Mouse (Mus musculus) liver, embryonic 16.5 days (tissue): Measurements from ENCODE around the gene Plagl2. TPM values are rescaled to one million over a fixed set of nuclear protein-coding genes. Genes with fewer than 3 reads are reported as not detected.
"Not testable (repeated sequence)": the region's sequence is repeated elsewhere in the genome, so short reads cannot be mapped to it uniquely, and the experiment has no call there.

Experiments used
- ATAC-seq: fragments of 200-750 bp; cut with Nextera tagmentation; 2 replicates; pipeline ENCODE4 v1.8.0; 2017; ENCODE audit warnings: low read depth, mild to moderate bottlenecking, moderate number of reproducible peaks, moderate library complexity
- H3K27ac ChIP-seq: fragments of 300-500 bp; sonication (generic); 2 replicates; pipeline ENCODE4 v1.5.1; 2014; ENCODE audit warnings: mild to moderate bottlenecking, low read length
- H3K27me3 ChIP-seq: fragments of 300-500 bp; sonication (generic); 2 replicates; pipeline ENCODE4 v1.6.1; 2014; ENCODE audit warnings: low read depth, low read length, mixed read lengths; ENCODE audit not compliant: control insufficient read depth, insufficient read depth
- H3K36me3 ChIP-seq: fragments of 300-500 bp; sonication (generic); 2 replicates; pipeline ENCODE4 v1.6.1; 2014; ENCODE audit warnings: mild to moderate bottlenecking; ENCODE audit not compliant: control insufficient read depth, insufficient read depth
- H3K4me1 ChIP-seq: fragments of 300-500 bp; sonication (generic); 2 replicates; pipeline ENCODE4 v1.6.1; 2014; ENCODE audit warnings: low read depth, low read length, mixed read lengths; ENCODE audit not compliant: control insufficient read depth
- H3K4me2 ChIP-seq: fragments of 300-500 bp; sonication (generic); 2 replicates; pipeline ENCODE4 v1.6.1; 2014; ENCODE audit warnings: low read depth, low read length, mixed read lengths
- H3K4me3 ChIP-seq: fragments of 300-500 bp; sonication (generic); 2 replicates; pipeline ENCODE4 v1.5.1; 2014; ENCODE audit warnings: low read depth, mild to moderate bottlenecking, low read length
- H3K9ac ChIP-seq: fragments of 300-500 bp; sonication (generic); 2 replicates; pipeline ENCODE4 v1.6.1; 2014; ENCODE audit warnings: low read depth, low read length
- H3K9me3 ChIP-seq: fragments of 300-500 bp; sonication (generic); replicated peaks from 2 replicates; pipeline ENCODE4 v1.6.1; 2016; ENCODE audit warnings: low read length; ENCODE audit not compliant: control insufficient read depth
- WGBS: fragments of 180-500 bp; shearing (Covaris S2); extraction: QIAGEN DNeasy Blood & Tissue Kit; methylation state at CpG from one replicate; pipeline ENCODE4 v1.1.7; 2014; ENCODE audit not compliant: insufficient replicate concordance; 5-methylcytosine and 5-hydroxymethylcytosine counted together
- polyA plus RNA-seq: library from polyadenylated mRNA; unstranded; fragments of >200 nt; fragmentation: Nextera tagmentation; extraction: Ambion mirVana; gene quantifications from 2 replicates; pipeline ENCODE4 v1.2.1, GENCODE M21; 2015

Plagl2 gene
- polyA plus RNA-seq, 1 experiment from 2014 or later: 16.7 TPM

DNA sequence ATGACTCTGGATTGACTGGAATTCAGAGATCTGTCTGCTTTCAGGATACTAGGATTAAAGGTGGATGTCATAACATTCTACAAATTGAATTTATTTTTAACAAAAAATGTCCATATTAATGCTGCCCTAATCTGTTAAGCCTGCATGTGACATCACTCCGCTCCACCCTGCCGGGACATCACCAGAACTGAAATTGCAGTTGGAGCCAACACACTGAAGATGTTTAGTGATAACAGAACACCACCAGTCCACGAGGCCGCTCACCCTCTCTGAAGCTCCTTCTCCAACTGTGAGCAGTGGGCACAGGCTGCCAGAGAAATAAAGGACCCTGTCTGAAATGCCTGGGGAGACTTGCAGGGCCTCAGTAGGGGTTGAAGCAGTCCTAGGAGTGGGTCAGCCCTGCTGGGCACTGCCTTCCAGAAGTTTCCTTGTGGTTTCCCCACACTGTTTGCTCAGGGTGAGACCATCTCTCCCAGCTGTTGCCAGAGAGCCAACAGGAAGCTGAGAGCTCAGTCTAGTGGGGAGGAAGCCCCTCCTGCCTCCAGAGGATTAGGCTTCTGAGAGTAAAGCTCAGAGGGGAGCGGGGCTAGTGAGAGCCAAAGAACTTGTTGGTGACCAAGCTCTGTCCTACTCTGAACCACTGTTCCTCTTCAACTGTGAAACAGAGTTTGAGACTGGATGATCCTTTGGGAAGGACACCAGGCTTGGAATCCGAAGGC lies 33.1 kb upstream of the Plagl2 start:
- H3K27ac ChIP-seq, H3K9ac ChIP-seq, H3K36me3 ChIP-seq, H3K4me2 ChIP-seq, H3K9me3 ChIP-seq, H3K27me3 ChIP-seq, H3K4me3 ChIP-seq: not testable (repeated sequence)
- ATAC-seq: peak; percentile 71
- WGBS: 31% methylated on average over 6 of the region's 6 CpGs
- H3K4me1 ChIP-seq: peaks cover 17% of the 10 kb centered on the region

DNA sequence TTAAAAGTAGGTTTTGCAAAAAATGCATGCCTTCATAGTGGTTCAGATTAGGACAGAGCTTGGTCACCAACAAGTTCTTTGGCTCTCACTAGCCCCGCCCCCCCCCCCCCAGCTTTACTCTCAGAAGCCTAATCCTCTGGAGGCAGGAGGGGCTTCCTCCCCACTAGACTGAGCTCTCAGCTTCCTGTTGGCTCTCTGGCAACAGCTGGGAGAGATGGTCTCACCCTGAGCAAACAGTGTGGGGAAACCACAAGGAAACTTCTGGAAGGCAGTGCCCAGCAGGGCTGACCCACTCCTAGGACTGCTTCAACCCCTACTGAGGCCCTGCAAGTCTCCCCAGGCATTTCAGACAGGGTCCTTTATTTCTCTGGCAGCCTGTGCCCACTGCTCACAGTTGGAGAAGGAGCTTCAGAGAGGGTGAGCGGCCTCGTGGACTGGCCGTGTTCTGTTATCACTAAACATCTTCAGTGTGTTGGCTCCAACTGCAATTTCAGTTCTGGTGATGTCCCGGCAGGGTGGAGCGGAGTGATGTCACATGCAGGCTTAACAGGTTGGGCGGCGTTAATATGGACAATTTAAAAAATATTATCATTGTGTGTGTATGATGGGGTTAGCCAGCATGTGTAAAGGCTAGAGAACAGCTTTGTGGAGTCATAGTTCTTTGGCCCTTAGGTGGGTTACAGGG lies 29.1 kb upstream of the Plagl2 start:
- 27% methylated on average over 8 of the region's 8 CpGs for WGBS
- not testable (repeated sequence) for H3K4me2 ChIP-seq, H3K9ac ChIP-seq, H3K4me3 ChIP-seq, H3K27me3 ChIP-seq, H3K27ac ChIP-seq, H3K9me3 ChIP-seq, H3K36me3 ChIP-seq
- H3K4me1 ChIP-seq: peaks cover 17% of the 10 kb centered on the region
- peak; percentile 28 for ATAC-seq

DNA sequence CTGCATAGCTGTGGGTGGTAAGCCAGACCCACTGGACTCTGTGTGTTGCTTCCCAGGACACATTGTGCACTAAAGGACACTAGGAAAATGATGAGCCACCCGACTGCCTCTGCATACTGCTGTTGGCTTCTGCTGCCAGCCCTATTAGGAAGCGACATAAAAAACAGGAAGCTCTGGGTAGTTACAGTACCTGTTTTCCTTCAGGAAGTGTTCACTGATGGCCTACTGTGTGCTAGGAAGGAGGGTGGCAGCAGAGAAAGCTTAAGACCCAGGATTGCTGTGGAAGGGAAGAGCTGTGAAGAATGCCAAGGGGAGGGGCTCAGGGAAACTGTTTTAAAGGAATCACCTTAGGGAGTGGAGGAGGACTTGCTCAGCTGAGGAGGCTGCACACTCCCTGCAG lies 26.1 kb upstream of the Plagl2 start:
- H3K4me3 ChIP-seq: no peak overlapping the region
- no peak overlapping the region for H3K9ac ChIP-seq
- no peak overlapping the region for H3K27ac ChIP-seq
- no peak overlapping the region for H3K4me2 ChIP-seq
- 62% methylated on average over 2 of the region's 2 CpGs for WGBS
- no peaks in the 10 kb centered on the region for H3K27me3 ChIP-seq
- no peak for ATAC-seq
- peaks cover 15% of the 10 kb centered on the region for H3K36me3 ChIP-seq
- peaks cover 15% of the 10 kb centered on the region for H3K4me1 ChIP-seq
- H3K9me3 ChIP-seq: no peaks in the 10 kb centered on the region

DNA sequence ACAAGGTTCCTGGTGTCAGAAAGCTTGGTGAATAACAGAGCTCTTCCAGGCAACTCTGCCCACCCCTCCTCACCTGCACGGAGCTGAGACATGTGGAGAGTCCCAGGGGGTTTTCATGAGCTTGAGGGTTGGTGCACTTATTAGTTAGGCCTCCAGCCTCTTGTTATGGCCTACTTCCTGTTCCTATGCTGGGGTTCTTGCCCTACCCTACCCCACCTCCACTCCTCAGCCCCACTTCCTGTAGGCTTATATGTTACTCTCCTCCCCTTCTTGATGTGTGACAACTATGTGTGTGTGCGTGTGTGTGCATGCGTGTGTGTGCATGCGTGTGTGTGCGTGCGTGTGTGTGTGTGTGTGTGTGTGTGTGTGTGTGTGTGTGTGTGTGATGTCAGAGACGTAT lies 21.8 kb upstream of the Plagl2 start:
- 79% methylated on average over 7 of the region's 7 CpGs for WGBS
- Histone ChIP-seq H3K4me3 (no peak overlapping the region), H3K36me3 (peaks cover 21% of the 10 kb centered on the region), H3K4me2 (no peak overlapping the region), H3K9ac (no peak overlapping the region), H3K9me3 (no peaks in the 10 kb centered on the region), H3K27ac (no peak overlapping the region), H3K27me3 (no peaks in the 10 kb centered on the region), H3K4me1 (peaks cover 29% of the 10 kb centered on the region)
- ATAC-seq: no peak

DNA sequence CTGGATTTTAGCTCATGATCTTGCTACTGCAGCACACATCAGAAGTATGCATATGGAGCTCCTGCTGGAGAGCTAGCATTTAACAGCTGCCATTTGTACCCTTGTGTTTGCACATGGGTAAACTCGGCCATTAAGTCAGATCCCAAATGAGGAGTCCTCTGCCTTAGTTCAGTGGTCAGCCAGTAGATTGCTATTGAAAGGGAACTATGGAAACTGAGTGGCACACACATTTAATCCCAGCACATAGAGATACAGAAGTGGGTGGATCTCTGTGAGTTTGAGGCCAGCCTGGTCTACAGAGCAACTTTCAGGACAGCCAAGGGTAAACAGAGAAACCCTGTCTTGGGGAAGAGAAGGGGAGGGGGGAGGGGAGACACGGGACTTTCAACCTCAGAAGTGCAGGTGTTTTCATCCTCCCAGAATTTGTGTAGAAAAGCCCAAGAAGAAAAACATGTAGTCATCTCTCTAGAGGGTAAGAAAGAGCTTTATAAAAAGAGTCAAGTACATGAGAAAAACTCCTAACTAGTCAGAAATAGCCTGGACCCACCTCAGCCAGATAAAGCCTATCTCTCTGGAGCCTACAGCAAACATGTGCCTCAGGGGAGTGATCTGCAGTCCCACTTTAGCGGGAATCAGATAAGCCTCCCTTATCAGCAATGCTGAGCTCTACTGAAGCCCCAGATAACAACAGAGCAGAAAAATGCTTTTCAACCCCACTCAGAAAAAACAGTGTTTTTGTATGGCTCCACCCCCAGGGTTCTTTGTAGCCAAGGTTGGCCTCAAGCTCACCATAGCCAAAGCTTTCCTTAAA lies 18.8 kb upstream of the Plagl2 start:
- Histone ChIP-seq H3K9me3 (no peaks in the 10 kb centered on the region), H3K4me2 (peak overlapping the region; percentile 15; the same call in 1 of the 2 replicates), H3K4me1 (peaks cover 29% of the 10 kb centered on the region), H3K4me3 (no peak overlapping the region), H3K27me3 (no peaks in the 10 kb centered on the region), H3K9ac (no peak overlapping the region), H3K36me3 (peaks cover 13% of the 10 kb centered on the region), H3K27ac (peak overlapping the region; percentile 48)
- ATAC-seq: peak; percentile 90
- WGBS: 10% methylated on average over 3 of the region's 3 CpGs

DNA sequence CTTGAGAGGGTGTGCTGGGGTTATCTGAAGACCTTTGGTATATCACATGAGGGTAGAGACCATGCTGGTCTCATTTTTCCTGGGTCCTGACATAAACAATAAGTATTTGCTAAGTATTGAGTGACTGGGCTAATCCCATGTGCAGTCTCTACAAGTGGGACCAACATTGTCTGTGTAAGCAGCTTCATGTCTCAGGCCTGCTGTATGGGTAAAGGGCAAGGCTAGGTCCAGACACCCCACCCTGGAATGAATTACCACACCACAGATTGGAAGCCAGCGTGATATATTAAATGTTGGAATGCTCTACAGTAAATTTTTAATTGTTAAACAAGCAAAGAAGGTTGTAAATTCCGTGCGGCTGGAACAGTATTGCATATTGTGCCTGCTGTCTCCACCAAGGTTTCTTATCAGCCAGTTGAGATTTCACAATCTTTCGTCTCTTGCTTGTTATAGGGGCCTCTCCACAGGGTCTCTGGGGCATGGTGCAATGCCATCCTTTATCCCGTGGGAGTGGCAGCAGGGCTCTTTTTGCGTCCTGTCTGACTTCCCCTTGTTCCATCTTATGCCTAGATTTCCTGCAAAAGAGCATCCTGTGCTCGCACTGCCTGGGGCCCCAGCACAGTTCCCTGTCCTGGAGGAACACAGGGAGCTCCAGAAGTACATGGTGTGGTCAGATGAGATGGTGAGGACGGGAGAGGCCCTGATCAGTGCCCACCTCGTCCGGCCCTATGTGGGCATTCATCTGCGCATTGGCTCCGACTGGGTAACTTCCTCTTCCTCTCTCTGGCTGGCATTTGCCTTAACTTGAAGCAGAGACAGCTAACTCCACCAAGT lies 18.0 kb upstream of the Plagl2 start:
- no peaks in the 10 kb centered on the region for H3K9me3 ChIP-seq
- H3K4me3 ChIP-seq: no peak overlapping the region
- peak overlapping the region; percentile 48 for H3K27ac ChIP-seq
- peaks cover 13% of the 10 kb centered on the region for H3K36me3 ChIP-seq
- H3K4me2 ChIP-seq: 0 out of 2 replicates have a peak overlapping the region, but pooled peaks have one; percentile 15
- no peak for ATAC-seq
- H3K9ac ChIP-seq: no peak overlapping the region
- peaks cover 29% of the 10 kb centered on the region for H3K4me1 ChIP-seq
- WGBS: 30% methylated on average over 12 of the region's 12 CpGs
- no peaks in the 10 kb centered on the region for H3K27me3 ChIP-seq

DNA sequence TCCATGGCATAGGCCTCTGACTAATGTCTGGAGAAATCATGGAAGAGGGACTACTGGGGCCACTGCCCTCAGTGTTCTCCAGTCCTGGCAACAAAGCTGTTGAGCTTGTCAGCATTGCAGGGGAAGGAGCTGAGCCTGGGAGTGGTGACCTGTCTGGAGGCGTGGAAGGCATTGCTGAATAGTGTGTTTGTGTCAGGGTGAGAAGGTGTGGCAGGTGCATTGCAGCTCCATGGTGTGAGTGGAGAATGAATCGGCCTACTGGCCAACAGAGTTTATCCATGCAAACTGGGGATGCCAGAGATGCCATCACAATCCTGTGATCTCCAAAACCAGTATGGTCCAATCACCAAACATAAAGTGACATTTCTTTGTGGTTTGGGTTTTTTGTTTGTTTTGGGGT lies 15.4 kb upstream of the Plagl2 start:
- H3K4me3 ChIP-seq: no peak overlapping the region
- H3K36me3 ChIP-seq: peaks cover 9% of the 10 kb centered on the region
- no peak overlapping the region for H3K27ac ChIP-seq
- ATAC-seq: no peak
- H3K4me1 ChIP-seq: peaks cover 25% of the 10 kb centered on the region
- H3K27me3 ChIP-seq: no peaks in the 10 kb centered on the region
- H3K9me3 ChIP-seq: no peaks in the 10 kb centered on the region
- no peak overlapping the region for H3K4me2 ChIP-seq
- H3K9ac ChIP-seq: no peak overlapping the region
- WGBS: 80% methylated on average over 2 of the region's 2 CpGs

DNA sequence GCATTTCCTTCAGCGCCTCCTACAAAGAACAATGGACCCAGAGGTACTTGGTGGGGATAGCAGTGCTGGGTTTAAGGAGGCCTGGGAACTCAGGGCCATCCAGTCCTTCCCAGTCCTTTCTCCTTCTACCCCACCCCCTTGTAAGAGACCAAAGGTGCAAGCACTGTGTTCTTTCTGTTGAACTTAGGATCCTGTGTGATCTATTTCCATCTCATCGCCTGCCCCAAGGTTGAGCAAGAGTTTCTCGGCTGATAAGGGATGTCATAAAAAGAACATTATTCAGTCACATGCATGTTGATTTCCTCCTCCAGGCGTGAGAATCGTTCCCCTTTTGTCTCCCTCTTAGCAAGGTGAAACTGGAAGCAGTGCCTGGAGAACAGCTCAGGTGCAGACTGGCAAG lies 8.5 kb upstream of the Plagl2 start:
- Histone ChIP-seq H3K36me3 (peaks cover 11% of the 10 kb centered on the region), H3K27me3 (no peaks in the 10 kb centered on the region), H3K27ac (no peak overlapping the region), H3K4me3 (no peak overlapping the region), H3K4me2 (no peak overlapping the region), H3K9me3 (no peaks in the 10 kb centered on the region), H3K4me1 (no peaks in the 10 kb centered on the region), H3K9ac (no peak overlapping the region)
- ATAC-seq: no peak
- WGBS: 70% methylated on average over 5 of the region's 5 CpGs
